Mouse (Mus musculus) midbrain, embryonic 11.5 days (tissue): ENCODE measurements around the gene Actc1. TPM values are rescaled to one million over a fixed set of nuclear protein-coding genes. Genes with fewer than 3 reads are reported as not detected.
A peak's percentile ranks its signal among the peaks of the same experiment; 100 is the strongest.

Experiments
- ATAC-seq: fragments of 200-750 bp; cut with Nextera tagmentation; 2 replicates; pipeline ENCODE4 v1.8.0; 2017; ENCODE audit warnings: moderate TSS enrichment, moderate library complexity; ENCODE audit not compliant: low FRiP score
- DNase-seq: peaks from one replicate; pipeline ENCODE4 v3.0.0; 2015; ENCODE audit warnings: low spot score; ENCODE audit errors: missing footprints
- H3K27ac ChIP-seq: fragments of 300-500 bp; sonication (generic); 2 replicates; pipeline ENCODE4 v1.5.1; 2014; ENCODE audit warnings: low read depth, low read length
- H3K27me3 ChIP-seq: fragments of 300-500 bp; sonication (generic); 2 replicates; pipeline ENCODE4 v1.6.1; 2014; ENCODE audit warnings: mild to moderate bottlenecking, low read length, moderate library complexity, mixed read lengths; ENCODE audit not compliant: control insufficient read depth, insufficient read depth
- H3K36me3 ChIP-seq: fragments of 300-500 bp; sonication (generic); 2 replicates; pipeline ENCODE4 v1.6.1; 2014; ENCODE audit warnings: mild to moderate bottlenecking, low read length, moderate library complexity, mixed read lengths; ENCODE audit not compliant: control insufficient read depth, insufficient read depth
- H3K4me1 ChIP-seq: fragments of 300-500 bp; sonication (generic); 2 replicates; pipeline ENCODE4 v1.6.1; 2014; ENCODE audit warnings: low read length; ENCODE audit not compliant: control insufficient read depth, insufficient read depth
- H3K4me2 ChIP-seq: fragments of 300-500 bp; sonication (generic); 2 replicates; pipeline ENCODE4 v1.6.1; 2014; ENCODE audit warnings: mild to moderate bottlenecking, moderate library complexity
- H3K4me3 ChIP-seq: fragments of 300-500 bp; sonication (generic); 2 replicates; pipeline ENCODE4 v1.5.1; 2014; ENCODE audit warnings: low read depth, low read length
- H3K9ac ChIP-seq: fragments of 300-500 bp; sonication (generic); 2 replicates; pipeline ENCODE4 v1.6.1; 2014; ENCODE audit warnings: low read length
- H3K9me3 ChIP-seq: fragments of 300-500 bp; sonication (generic); 2 replicates; pipeline ENCODE4 v1.6.1; 2016; ENCODE audit warnings: low read length; ENCODE audit not compliant: control insufficient read depth
- WGBS: fragments of 180-500 bp; shearing (Covaris S2); extraction: QIAGEN DNeasy Blood & Tissue Kit; methylation state at CpG from one replicate; pipeline ENCODE4 v1.1.7; 2014; 5-methylcytosine and 5-hydroxymethylcytosine counted together
- polyA plus RNA-seq: library from polyadenylated mRNA; unstranded; fragments of >200 nt; fragmentation: Nextera tagmentation; extraction: Ambion mirVana; gene quantifications from 2 replicates; pipeline ENCODE4 v1.2.1, GENCODE M21; 2014

The Actc1 gene
- polyA plus RNA-seq, 1 experiment from 2014 or later: 2.0 TPM

DNA sequence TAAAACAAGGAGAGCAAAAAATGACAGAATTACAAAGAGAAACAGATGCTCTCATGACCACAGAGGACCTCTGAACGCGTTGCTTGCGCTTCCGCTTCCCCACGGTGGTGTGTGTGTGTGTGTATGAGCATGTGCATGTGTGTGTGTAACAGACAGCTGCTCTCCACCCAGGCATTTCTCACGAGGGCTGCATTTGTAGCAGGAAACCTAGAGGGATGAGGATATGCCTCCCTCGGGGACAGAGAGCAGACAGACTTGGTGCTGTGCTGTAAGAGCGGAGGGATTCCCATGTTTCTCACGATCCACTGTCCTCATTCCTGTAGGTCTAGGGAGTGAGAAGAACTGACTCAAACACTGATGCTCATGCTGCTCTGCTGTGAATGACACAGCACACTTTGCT, 40.2 kb upstream of the Actc1 start:
- H3K27ac ChIP-seq: no peak overlapping the region
- DNase-seq (no peak), ATAC-seq (no peak)
- H3K4me1 ChIP-seq: no peaks in the 10 kb centered on the region
- no peaks in the 10 kb centered on the region for H3K27me3 ChIP-seq
- H3K4me3 ChIP-seq: no peak overlapping the region
- no peaks in the 10 kb centered on the region for H3K9me3 ChIP-seq
- 89% methylated on average over 9 of the region's 9 CpGs for WGBS
- no peak overlapping the region for H3K9ac ChIP-seq
- H3K36me3 ChIP-seq: no peaks in the 10 kb centered on the region
- no peak overlapping the region for H3K4me2 ChIP-seq

GRCm38 (mm10) chr2:114089862-114090261, 36.5 kb upstream of the Actc1 start:
- no peak overlapping the region for H3K27ac ChIP-seq
- no peak overlapping the region for H3K9ac ChIP-seq
- no peak for ATAC-seq
- DNase-seq: no peak
- H3K4me3 ChIP-seq: no peak overlapping the region
- no peaks in the 10 kb centered on the region for H3K4me1 ChIP-seq
- 92% methylated on average over 3 of the region's 3 CpGs for WGBS
- H3K4me2 ChIP-seq: no peak overlapping the region
- no peaks in the 10 kb centered on the region for H3K9me3 ChIP-seq
- H3K36me3 ChIP-seq: no peaks in the 10 kb centered on the region
- no peaks in the 10 kb centered on the region for H3K27me3 ChIP-seq

DNA sequence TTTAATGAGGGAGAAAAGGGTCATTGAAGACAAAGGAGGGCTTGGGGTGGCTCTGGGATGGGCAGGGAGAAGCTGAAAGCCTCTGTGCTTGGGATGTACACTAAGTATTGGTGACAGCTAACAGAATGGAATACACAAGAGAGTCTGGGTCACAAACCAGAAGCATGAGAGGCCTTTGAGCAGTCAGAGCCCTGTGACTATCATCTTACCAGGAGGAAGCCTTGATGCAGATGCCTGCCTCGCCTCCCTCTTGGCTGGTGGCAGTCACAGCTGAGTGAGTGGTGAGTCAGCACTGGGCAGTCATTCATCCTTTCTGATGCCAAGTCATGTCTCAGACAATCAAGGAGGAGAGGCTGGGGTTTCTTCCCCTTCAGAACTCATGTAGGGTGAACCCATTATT, 33.9 kb upstream of the Actc1 start:
- Histone ChIP-seq H3K4me3 (no peak overlapping the region), H3K36me3 (no peaks in the 10 kb centered on the region), H3K4me2 (no peak overlapping the region), H3K9ac (no peak overlapping the region), H3K9me3 (no peaks in the 10 kb centered on the region), H3K27ac (no peak overlapping the region), H3K27me3 (no peaks in the 10 kb centered on the region), H3K4me1 (no peaks in the 10 kb centered on the region)
- WGBS: 54% methylated on average over 1 of the region's 1 CpGs
- no peak for DNase-seq
- no peak for ATAC-seq

GRCm38 (mm10) chr2:114071876-114072275, 18.5 kb upstream of the Actc1 start:
- Histone ChIP-seq H3K27me3 (no peaks in the 10 kb centered on the region), H3K36me3 (no peaks in the 10 kb centered on the region), H3K27ac (no peak overlapping the region), H3K4me1 (no peaks in the 10 kb centered on the region), H3K9me3 (no peaks in the 10 kb centered on the region), H3K9ac (no peak overlapping the region), H3K4me3 (no peak overlapping the region), H3K4me2 (no peak overlapping the region)
- DNase-seq (no peak), ATAC-seq (no peak)
- WGBS: 92% methylated on average over 2 of the region's 2 CpGs

DNA sequence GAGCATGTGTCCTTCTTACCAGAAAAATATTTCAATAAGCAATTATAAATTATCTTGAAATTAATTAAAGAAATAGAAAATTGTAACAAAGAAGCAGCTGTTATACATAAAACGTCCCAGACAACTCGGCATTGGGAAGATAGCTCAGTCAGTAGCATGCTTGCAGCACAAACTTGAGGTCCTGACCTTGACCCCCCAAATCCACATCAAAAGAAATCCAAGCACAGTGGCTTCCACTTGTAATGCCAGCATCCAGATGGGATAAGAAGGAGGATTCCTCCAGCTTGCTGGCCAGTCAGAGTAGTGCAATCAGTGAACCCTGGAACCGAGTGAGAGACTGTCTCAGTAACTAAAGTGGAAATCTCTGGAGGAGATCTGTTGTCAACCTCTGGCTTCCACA, 12.9 kb upstream of the Actc1 start:
- no peaks in the 10 kb centered on the region for H3K4me1 ChIP-seq
- WGBS: 84% methylated on average over 3 of the region's 3 CpGs
- no peaks in the 10 kb centered on the region for H3K36me3 ChIP-seq
- H3K27me3 ChIP-seq: no peaks in the 10 kb centered on the region
- no peak for DNase-seq
- H3K4me3 ChIP-seq: no peak overlapping the region
- H3K9ac ChIP-seq: no peak overlapping the region
- no peak overlapping the region for H3K4me2 ChIP-seq
- H3K9me3 ChIP-seq: no peaks in the 10 kb centered on the region
- no peak for ATAC-seq
- no peak overlapping the region for H3K27ac ChIP-seq

GRCm38 (mm10) chr2:114064004-114064403, 10.7 kb upstream of the Actc1 start:
- 76% methylated on average over 2 of the region's 2 CpGs for WGBS
- Histone ChIP-seq H3K36me3 (no peaks in the 10 kb centered on the region), H3K4me1 (no peaks in the 10 kb centered on the region), H3K9me3 (no peaks in the 10 kb centered on the region), H3K4me3 (no peak overlapping the region), H3K4me2 (no peak overlapping the region), H3K27ac (no peak overlapping the region), H3K9ac (no peak overlapping the region), H3K27me3 (no peaks in the 10 kb centered on the region)
- ATAC-seq: no peak
- DNase-seq: no peak

- Histone ChIP-seq H3K9me3 (no peaks in the 10 kb centered on the region), H3K4me3 (no peak overlapping the region), H3K4me2 (no peak overlapping the region), H3K9ac (no peak overlapping the region), H3K27ac (no peak overlapping the region), H3K27me3 (no peaks in the 10 kb centered on the region), H3K4me1 (0 out of 2 replicates have a peak, but pooled peaks cover 3% of the 10 kb centered on the region), H3K36me3 (no peaks in the 10 kb centered on the region)
- 46% methylated on average over 6 of the region's 6 CpGs for WGBS
- DNase-seq (no peak), ATAC-seq (peak; percentile 49; the same call in 1 of the 2 replicates)
Measured at GRCm38 (mm10) chr2:114060071-114060591, 6.8 kb upstream of the Actc1 start.

DNA sequence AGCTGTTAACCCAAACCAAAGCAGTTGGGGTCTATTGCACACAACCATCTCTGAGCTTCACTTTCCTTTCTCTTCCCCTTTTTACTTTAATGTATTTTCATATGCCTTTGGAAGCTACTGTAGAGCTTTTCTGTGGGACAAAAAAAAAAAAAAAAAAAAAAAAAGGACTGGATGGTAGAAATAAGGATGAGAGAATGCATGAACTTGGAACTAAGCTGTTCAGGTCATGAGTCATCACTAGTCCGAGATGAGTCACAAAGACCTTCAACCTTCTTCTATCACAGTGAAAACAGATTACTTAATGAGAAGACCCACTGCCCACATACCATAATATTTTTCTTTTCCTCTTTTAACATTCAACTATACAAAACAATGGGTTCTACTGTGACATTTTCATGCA, 6.3 kb upstream of the Actc1 start:
- Histone ChIP-seq H3K4me3 (no peak overlapping the region), H3K27me3 (no peaks in the 10 kb centered on the region), H3K4me1 (0 out of 2 replicates have a peak, but pooled peaks cover 3% of the 10 kb centered on the region), H3K4me2 (no peak overlapping the region), H3K27ac (no peak overlapping the region), H3K9ac (no peak overlapping the region), H3K9me3 (no peaks in the 10 kb centered on the region), H3K36me3 (no peaks in the 10 kb centered on the region)
- 54% methylated on average over 1 of the region's 1 CpGs for WGBS
- ATAC-seq (no peak), DNase-seq (no peak)

GRCm38 (mm10) chr2:114058226-114058796, 5.0 kb upstream of the Actc1 start:
- no peaks in the 10 kb centered on the region for H3K36me3 ChIP-seq
- ATAC-seq: no peak
- no peak overlapping the region for H3K4me3 ChIP-seq
- no peak overlapping the region for H3K27ac ChIP-seq
- H3K4me2 ChIP-seq: no peak overlapping the region
- H3K9ac ChIP-seq: no peak overlapping the region
- H3K27me3 ChIP-seq: no peaks in the 10 kb centered on the region
- 90% methylated on average over 10 of the region's 10 CpGs for WGBS
- DNase-seq: no peak
- H3K4me1 ChIP-seq: 0 out of 2 replicates have a peak, but pooled peaks cover 3% of the 10 kb centered on the region
- H3K9me3 ChIP-seq: no peaks in the 10 kb centered on the region
